Mouse (Mus musculus): ENCODE data around the gene Neurog2. TPM values are rescaled to one million over a fixed set of nuclear protein-coding genes. Genes with fewer than 3 reads are reported as not detected.

Neurog2 gene
- total and polyA plus RNA-seq, 3 experiments = 0.04 TPM; not detected in 2

GRCm38 (mm10) chr3:127639875-127640761 is 7.2 kb downstream of the Neurog2 start:
- no peak for TF ChIP-seq KAT2A (conservative IDR thresholded peaks at IDR 0.05; ENCODE audit: low read depth, low read length)
- Histone ChIP-seq H3K9ac (ENCODE audit: control insufficient read depth, low read depth, low read length, poor library complexity, severe bottlenecking) (no peak overlapping the region), H3K9me3 (replicated peaks; ENCODE audit: insufficient read depth, low read length) (no peaks in the 10 kb centered on the region), H3K27ac (ENCODE audit: control insufficient read depth, low read depth, low read length) (no peak overlapping the region), H3K4me3 (ENCODE audit: control insufficient read depth in 1 of 2, insufficient read depth in 1 of 2, low read depth in 2 of 2, low read length in 2 of 2) (no peak overlapping the region), H3K79me2 (ENCODE audit: control insufficient read depth, insufficient read depth, low read length, poor library complexity) (no peaks in the 10 kb centered on the region), H3K27me3 (ENCODE audit: control insufficient read depth in 1 of 2, insufficient read depth in 2 of 2, low read length in 2 of 2) (peaks cover 1 to 9% of the 10 kb centered on the region in 2 experiments; a peak in 3 of 4 replicates), H3K36me3 (ENCODE audit: control insufficient read depth in 1 of 2, insufficient read depth in 2 of 2, low read length in 2 of 2) (no peaks in the 10 kb centered on the region), H3K4me1 (ENCODE audit: control insufficient read depth in 1 of 2, insufficient read depth in 2 of 2, low read length in 2 of 2) (no peaks in the 10 kb centered on the region; a peak in 1 of 4 replicates)
- DNase-seq (ENCODE audit: low read depth, low spot score) = no peak

DNA sequence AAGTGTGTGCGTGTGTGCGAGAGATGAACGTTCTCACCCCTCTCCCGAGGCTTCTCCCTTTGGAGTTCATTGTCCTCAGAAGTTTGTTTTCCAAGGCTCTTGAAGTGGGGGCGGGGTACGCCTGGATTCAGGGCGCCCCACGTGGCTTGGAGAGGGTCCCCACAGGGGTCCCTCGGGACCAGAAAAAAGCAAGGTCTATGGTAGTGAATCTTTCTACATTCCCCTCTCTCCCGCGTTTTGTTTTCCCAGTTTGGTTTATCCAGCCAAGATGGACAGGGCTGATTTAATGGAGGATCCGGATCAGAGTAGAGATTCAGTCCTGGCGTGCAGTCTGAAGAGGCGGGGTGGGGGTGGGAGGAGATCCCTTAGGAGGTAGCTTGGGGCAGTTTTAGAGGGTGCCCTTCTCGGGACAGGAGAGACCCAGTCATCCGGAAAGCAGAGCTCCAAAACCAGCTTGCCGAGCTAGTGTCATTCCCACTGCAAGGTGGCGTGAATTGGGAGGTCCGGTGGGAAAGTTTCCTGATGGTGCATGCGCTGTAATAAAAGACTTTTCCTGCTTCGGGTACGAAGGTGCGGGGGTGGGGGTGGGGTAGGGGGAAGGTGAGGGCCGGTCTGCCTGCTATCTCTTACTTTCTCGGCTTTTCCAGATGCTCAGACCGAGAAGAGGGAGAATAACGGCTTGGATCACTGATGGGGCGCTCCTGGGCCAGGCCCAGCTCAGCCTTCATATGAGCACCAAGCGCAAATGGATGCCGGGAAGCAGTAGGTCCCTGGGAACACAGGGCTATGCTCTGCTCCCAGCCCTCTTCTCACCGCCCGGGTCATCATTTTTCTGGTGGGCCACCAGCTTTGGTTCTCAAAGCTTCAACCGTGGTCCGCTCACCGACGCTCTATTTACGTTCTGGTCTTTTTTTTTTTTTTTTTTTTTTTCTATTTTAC is 8.1 kb downstream of the Neurog2 start:
- Histone ChIP-seq H3K27ac (ENCODE audit: control insufficient read depth, low read depth, low read length) (no peak overlapping the region), H3K4me3 (ENCODE audit: control insufficient read depth in 1 of 2, insufficient read depth in 1 of 2, low read depth in 2 of 2, low read length in 2 of 2) (no peak overlapping the region), H3K36me3 (ENCODE audit: control insufficient read depth in 1 of 2, insufficient read depth in 2 of 2, low read length in 2 of 2) (no peaks in the 10 kb centered on the region; a peak in 1 of 4 replicates), H3K4me1 (ENCODE audit: control insufficient read depth in 1 of 2, insufficient read depth in 2 of 2, low read length in 2 of 2) (no peaks in the 10 kb centered on the region; a peak in 1 of 4 replicates), H3K27me3 (ENCODE audit: control insufficient read depth in 1 of 2, insufficient read depth in 2 of 2, low read length in 2 of 2) (peaks cover under 1 to 9% of the 10 kb centered on the region in 2 experiments; a peak in 2 of 4 replicates), H3K79me2 (ENCODE audit: control insufficient read depth, insufficient read depth, low read length, poor library complexity) (no peaks in the 10 kb centered on the region), H3K9ac (ENCODE audit: control insufficient read depth, low read depth, low read length, poor library complexity, severe bottlenecking) (no peak overlapping the region), H3K9me3 (replicated peaks; ENCODE audit: insufficient read depth, low read length) (no peaks in the 10 kb centered on the region)
- DNase-seq (ENCODE audit: low read depth, low spot score) = no peak
- TF ChIP-seq NRF1 (IDR thresholded peaks at IDR 0.05; ENCODE audit: insufficient read depth, low read depth, low read length, poor library complexity, severe bottlenecking) (no peak), MAFK (IDR thresholded peaks at IDR 0.05; ENCODE audit: borderline replicate concordance, low read depth, low read length) (no peak), ZKSCAN1 (IDR thresholded peaks at IDR 0.05; ENCODE audit: low read depth, low read length) (no peak), MEF2A (IDR thresholded peaks at IDR 0.05; ENCODE audit: extremely low read depth, insufficient replicate concordance, low read depth, low read length, poor library complexity, severe bottlenecking) (no peak), GATA1 (IDR thresholded peaks at IDR 0.05; ENCODE audit: low read depth, low read length) (no peak), TAL1 (IDR thresholded peaks at IDR 0.05; ENCODE audit: low read length) (no peak), POLR2A (IDR thresholded peaks at IDR 0.05; ENCODE audit: control insufficient read depth in 1 of 2, insufficient read depth in 1 of 2, low read depth in 1 of 2, low read length in 2 of 2, poor library complexity in 1 of 2) (no peak), USF2 (IDR thresholded peaks at IDR 0.05; ENCODE audit: borderline replicate concordance in 1 of 2, insufficient read depth in 1 of 2, low read depth in 1 of 2, low read length in 2 of 2) (no peak), ETS1 (IDR thresholded peaks at IDR 0.05; ENCODE audit: low read depth, low read length) (no peak)

Data from MEL (cell line).